Mouse (Mus musculus) megakaryocyte, embryonic 14.5 days (primary cell): Measurements from ENCODE around the gene Id2.

Experiments
- FLI1 ChIP-seq: IDR thresholded peaks from 2 replicates; pipeline ENCODE4 v1.6.1; 2012; ENCODE audit warnings: low read length, inconsistent platforms, mixed read lengths
- GATA1 ChIP-seq: IDR thresholded peaks from 3 replicates; pipeline ENCODE4 v1.6.1; 2012; ENCODE audit warnings: mixed read lengths, low read length, inconsistent platforms, borderline replicate concordance

DNA sequence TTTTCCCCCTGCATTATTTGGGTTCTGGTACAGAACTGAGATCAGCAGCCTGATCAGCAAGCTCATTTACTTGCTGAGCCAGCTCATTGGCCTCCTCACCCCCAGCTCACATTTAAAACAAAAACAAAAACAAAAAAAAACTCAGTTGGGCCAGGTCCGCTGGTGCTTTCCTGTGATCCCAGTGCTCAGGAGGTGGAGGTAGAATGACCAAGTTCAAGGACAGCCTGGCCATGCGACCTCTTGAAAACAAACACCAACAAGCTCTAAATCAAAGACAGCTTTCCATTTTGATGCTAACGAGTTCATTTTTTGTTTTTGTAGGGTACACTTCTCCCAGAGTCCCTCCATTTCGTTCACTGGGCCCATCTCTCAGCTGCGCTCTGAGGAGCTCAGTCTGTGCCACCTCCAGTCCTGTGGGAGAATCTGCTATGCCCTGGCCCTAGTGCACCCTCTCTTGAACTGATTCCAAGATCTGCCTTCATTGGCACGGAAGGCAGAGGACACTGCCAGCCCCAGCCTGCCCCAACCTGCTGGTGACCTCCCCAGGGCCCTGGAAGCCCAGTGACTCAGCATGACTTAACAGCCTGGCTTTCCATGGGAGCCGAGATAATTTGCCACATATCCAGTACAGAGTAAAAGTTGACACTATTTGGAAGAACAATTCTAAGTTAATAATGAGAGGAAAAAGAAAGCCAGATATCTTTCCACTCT, 13.2 kb upstream of the Id2 start:
- no peak for TF ChIP-seq FLI1
- no peak for TF ChIP-seq GATA1
